Mouse (Mus musculus) CH12.LX (cell line): ENCODE measurements around the gene Vps45.

ENCODE experiments used
- CTCF ChIP-seq, 2 experiments: IDR thresholded peaks in 1 of 2; conservative IDR thresholded peaks in 1 of 2; 2 replicates each; pipeline ENCODE4 v1.5.1; 2011 to 2012; ENCODE audit warnings: low read depth in 2 of 2, low read length in 2 of 2, improper control_type of control experiment in 1 of 2, inconsistent platforms in 1 of 2, mild to moderate bottlenecking in 1 of 2, moderate library complexity in 1 of 2
- E2F4 ChIP-seq: IDR thresholded peaks from 2 replicates; pipeline ENCODE4 v1.6.1; 2011; ENCODE audit warnings: low read depth, low read length, improper control_type of control experiment; ENCODE audit not compliant: insufficient replicate concordance
- EP300 ChIP-seq: IDR thresholded peaks from 2 replicates; pipeline ENCODE4 v1.6.1; 2011; ENCODE audit warnings: low read length, improper control_type of control experiment
- MXI1 ChIP-seq: IDR thresholded peaks from 2 replicates; pipeline ENCODE4 v1.6.1; 2011; ENCODE audit warnings: mild to moderate bottlenecking, low read depth, low read length, improper control_type of control experiment
- NELFE ChIP-seq: IDR thresholded peaks from 2 replicates; pipeline ENCODE4 v1.6.1; 2011; ENCODE audit warnings: low read depth, low read length, improper control_type of control experiment
- POLR2A ChIP-seq: IDR thresholded peaks from 2 replicates; pipeline ENCODE4 v1.6.1; 2011; ENCODE audit warnings: low read depth, mild to moderate bottlenecking, improper control_type of control experiment, low read length
- SMC3 ChIP-seq: IDR thresholded peaks from 2 replicates; pipeline ENCODE4 v1.6.1; 2011; ENCODE audit warnings: low read depth, low read length, improper control_type of control experiment
- TBP ChIP-seq: conservative IDR thresholded peaks from 2 replicates; pipeline ENCODE4 v1.6.1; 2011; ENCODE audit warnings: low read depth, low read length, improper control_type of control experiment
- USF1 ChIP-seq: IDR thresholded peaks from 2 replicates; pipeline ENCODE4 v1.6.1; 2014; ENCODE audit warnings: low read depth, mild to moderate bottlenecking, inconsistent platforms, low read length, improper control_type of control experiment
- ZKSCAN1 ChIP-seq: IDR thresholded peaks from 2 replicates; pipeline ENCODE4 v1.6.1; 2012; ENCODE audit warnings: low read depth, inconsistent platforms, low read length, improper control_type of control experiment, borderline replicate concordance

GRCm38 (mm10) chr3:95963230-95963629 is 95.0 kb downstream of the Vps45 start:
- TF ChIP-seq ZKSCAN1: no peak
- TF ChIP-seq EP300: no peak
- TF ChIP-seq TBP: no peak
- no peak for TF ChIP-seq MXI1
- TF ChIP-seq POLR2A: no peak
- no peak for TF ChIP-seq USF1
- TF ChIP-seq CTCF (conservative IDR thresholded peaks at IDR 0.05 in 1 of 2, IDR thresholded peaks at IDR 0.05 in 1 of 2; ENCODE audit: low read depth in 2 of 2, low read length in 2 of 2): no peak
- TF ChIP-seq E2F4: no peak
- no peak for TF ChIP-seq NELFE
- TF ChIP-seq SMC3: no peak
